Mouse (Mus musculus): ENCODE data around the gene Adnp. TPM values are rescaled to one million over a fixed set of nuclear protein-coding genes. Genes with fewer than 3 reads are reported as not detected.

Gene Adnp
- polyA plus RNA-seq, 1 experiment from 2014 or later = 2.2 TPM

GRCm38 (mm10) chr2:168199476-168199875, 7.4 kb downstream of the Adnp start:
- H3K36me3 ChIP-seq = peaks cover 51% of the 10 kb centered on the region

GRCm38 (mm10) chr2:168198421-168198820, 8.5 kb downstream of the Adnp start:
- Histone ChIP-seq H3K4me3 (no peak overlapping the region), H3K36me3 (peaks cover 42% of the 10 kb centered on the region), H3K4me1 (peaks cover 47% of the 10 kb centered on the region), H3K27me3 (ENCODE audit: insufficient read depth, poor library complexity, severe bottlenecking) (no peaks in the 10 kb centered on the region), H3K9me3 (no peaks in the 10 kb centered on the region), H3K27ac (no peak overlapping the region)
- no peak for DNase-seq (ENCODE audit: low spot score)
- 94% methylated on average over 1 of the region's 1 CpGs for WGBS

More at GRCm38 (mm10) chr2:168199476-168199875, 7.4 kb downstream of the Adnp start:
- Histone ChIP-seq H3K9me3 (no peaks in the 10 kb centered on the region), H3K27me3 (ENCODE audit: insufficient read depth, poor library complexity, severe bottlenecking) (no peaks in the 10 kb centered on the region), H3K4me3 (no peak overlapping the region), H3K4me1 (peaks cover 41% of the 10 kb centered on the region), H3K27ac (no peak overlapping the region)
- DNase-seq (ENCODE audit: low spot score) = no peak
- 89% methylated on average over 4 of the region's 4 CpGs for WGBS

GRCm38 (mm10) chr2:168195721-168196120, 11.2 kb downstream of the Adnp start:
- Histone ChIP-seq H3K9me3 (no peaks in the 10 kb centered on the region), H3K4me3 (no peak overlapping the region), H3K4me1 (peaks cover 49% of the 10 kb centered on the region), H3K27ac (no peak overlapping the region), H3K27me3 (ENCODE audit: insufficient read depth, poor library complexity, severe bottlenecking) (no peaks in the 10 kb centered on the region), H3K36me3 (peaks cover 43% of the 10 kb centered on the region)
- WGBS = 75% methylated on average over 2 of the region's 2 CpGs
- no peak for DNase-seq (ENCODE audit: low spot score)

GRCm38 (mm10) chr2:168193685-168194084, 13.2 kb downstream of the Adnp start:
- H3K9me3 ChIP-seq = no peaks in the 10 kb centered on the region
- 69% methylated on average over 2 of the region's 2 CpGs for WGBS
- H3K27me3 ChIP-seq (ENCODE audit: insufficient read depth, poor library complexity, severe bottlenecking) = no peaks in the 10 kb centered on the region
- peaks cover 40% of the 10 kb centered on the region for H3K36me3 ChIP-seq
- H3K27ac ChIP-seq = no peak overlapping the region
- DNase-seq (ENCODE audit: low spot score) = no peak
- no peak overlapping the region for H3K4me3 ChIP-seq
- peaks cover 51% of the 10 kb centered on the region for H3K4me1 ChIP-seq

- H3K4me3 ChIP-seq = no peak overlapping the region
- H3K4me1 ChIP-seq = peaks cover 49% of the 10 kb centered on the region
- DNase-seq (ENCODE audit: low spot score) = no peak
- H3K9me3 ChIP-seq = no peaks in the 10 kb centered on the region
- peaks cover 45% of the 10 kb centered on the region for H3K36me3 ChIP-seq
- WGBS = 93% methylated on average over 2 of the region's 2 CpGs
- H3K27ac ChIP-seq = no peak overlapping the region
- H3K27me3 ChIP-seq (ENCODE audit: insufficient read depth, poor library complexity, severe bottlenecking) = no peaks in the 10 kb centered on the region
These were observed 15.1 kb downstream of the Adnp start for GRCm38 (mm10) chr2:168191856-168192255.

- H3K27me3 ChIP-seq (ENCODE audit: insufficient read depth, poor library complexity, severe bottlenecking) = no peaks in the 10 kb centered on the region
- 64% methylated on average over 7 of the region's 7 CpGs for WGBS
- H3K4me3 ChIP-seq = no peak overlapping the region
- peaks cover 36% of the 10 kb centered on the region for H3K36me3 ChIP-seq
- H3K4me1 ChIP-seq = peaks cover 5% of the 10 kb centered on the region
- no peak overlapping the region for H3K27ac ChIP-seq
- H3K9me3 ChIP-seq = no peaks in the 10 kb centered on the region
- no peak for DNase-seq (ENCODE audit: low spot score)
These were observed 31.0 kb downstream of the Adnp start for GRCm38 (mm10) chr2:168175946-168176345.

GRCm38 (mm10) chr2:168170167-168170685, 36.7 kb downstream of the Adnp start:
- Histone ChIP-seq H3K4me3 (peak overlapping the region; percentile 49), H3K36me3 (peaks cover 16% of the 10 kb centered on the region), H3K4me1 (peaks cover 48% of the 10 kb centered on the region), H3K27ac (peak overlapping the region; percentile 86), H3K27me3 (ENCODE audit: insufficient read depth, poor library complexity, severe bottlenecking) (no peaks in the 10 kb centered on the region), H3K9me3 (no peaks in the 10 kb centered on the region)
- peak; percentile 86 for DNase-seq (ENCODE audit: low spot score)
- WGBS = 7% methylated on average over 13 of the region's 13 CpGs

- Histone ChIP-seq H3K4me3 (peak overlapping the region; percentile 49), H3K9me3 (no peaks in the 10 kb centered on the region), H3K27ac (peak overlapping the region; percentile 86), H3K36me3 (peaks cover 11% of the 10 kb centered on the region), H3K4me1 (peaks cover 48% of the 10 kb centered on the region), H3K27me3 (ENCODE audit: insufficient read depth, poor library complexity, severe bottlenecking) (no peaks in the 10 kb centered on the region)
- DNase-seq (ENCODE audit: low spot score) = no peak
- 4% methylated on average over 9 of the region's 9 CpGs for WGBS
These were observed 37.2 kb downstream of the Adnp start for GRCm38 (mm10) chr2:168169800-168170113.

- peak overlapping the region; percentile 49 for H3K4me3 ChIP-seq
- H3K4me1 ChIP-seq = peaks cover 48% of the 10 kb centered on the region
- peaks cover 7% of the 10 kb centered on the region for H3K36me3 ChIP-seq
- H3K27ac ChIP-seq = peak overlapping the region; percentile 86
- WGBS = 47% methylated on average over 9 of the region's 9 CpGs
- DNase-seq (ENCODE audit: low spot score) = no peak
- no peaks in the 10 kb centered on the region for H3K9me3 ChIP-seq
- no peaks in the 10 kb centered on the region for H3K27me3 ChIP-seq (ENCODE audit: insufficient read depth, poor library complexity, severe bottlenecking)
These were observed 37.8 kb downstream of the Adnp start for GRCm38 (mm10) chr2:168168892-168169799.

- peak overlapping the region; percentile 72 for H3K27ac ChIP-seq
- H3K27me3 ChIP-seq (ENCODE audit: insufficient read depth, poor library complexity, severe bottlenecking) = no peaks in the 10 kb centered on the region
- H3K4me3 ChIP-seq = no peak overlapping the region
- H3K4me1 ChIP-seq = peaks cover 51% of the 10 kb centered on the region
- 0 out of 2 replicates have a peak, but pooled peaks cover under 1% of the 10 kb centered on the region for H3K36me3 ChIP-seq
- WGBS = 52% methylated on average over 3 of the region's 3 CpGs
- no peak for DNase-seq (ENCODE audit: low spot score)
- H3K9me3 ChIP-seq = no peaks in the 10 kb centered on the region
These were observed 39.1 kb downstream of the Adnp start for GRCm38 (mm10) chr2:168167781-168168180.

GRCm38 (mm10) chr2:168166750-168167460, 40.0 kb downstream of the Adnp start:
- Histone ChIP-seq H3K27me3 (ENCODE audit: insufficient read depth, poor library complexity, severe bottlenecking) (no peaks in the 10 kb centered on the region), H3K27ac (peak overlapping the region; percentile 72), H3K4me3 (0 out of 2 replicates have a peak overlapping the region, but pooled peaks have one; percentile 4), H3K9me3 (no peaks in the 10 kb centered on the region), H3K4me1 (peaks cover 57% of the 10 kb centered on the region), H3K36me3 (no peaks in the 10 kb centered on the region)
- WGBS = 47% methylated on average over 21 of the region's 21 CpGs
- no peak for DNase-seq (ENCODE audit: low spot score)

- 6% methylated on average over 14 of the region's 14 CpGs for WGBS
- Histone ChIP-seq H3K36me3 (no peaks in the 10 kb centered on the region), H3K27ac (peak overlapping the region; percentile 89), H3K27me3 (ENCODE audit: insufficient read depth, poor library complexity, severe bottlenecking) (peaks cover 8% of the 10 kb centered on the region; the same call in 1 of the 2 replicates), H3K4me1 (peaks cover 52% of the 10 kb centered on the region), H3K4me3 (peak overlapping the region; percentile 55), H3K9me3 (no peaks in the 10 kb centered on the region)
- DNase-seq (ENCODE audit: low spot score) = no peak
These were observed 44.9 kb downstream of the Adnp start for GRCm38 (mm10) chr2:168161978-168162377.

GRCm38 (mm10) chr2:168161514-168161971, 45.4 kb downstream of the Adnp start:
- no peaks in the 10 kb centered on the region for H3K9me3 ChIP-seq
- peak overlapping the region; percentile 89 for H3K27ac ChIP-seq
- peak overlapping the region; percentile 55 for H3K4me3 ChIP-seq
- DNase-seq (ENCODE audit: low spot score) = no peak
- H3K27me3 ChIP-seq (ENCODE audit: insufficient read depth, poor library complexity, severe bottlenecking) = peaks cover 8% of the 10 kb centered on the region; the same call in 1 of the 2 replicates
- H3K36me3 ChIP-seq = no peaks in the 10 kb centered on the region
- H3K4me1 ChIP-seq = peaks cover 48% of the 10 kb centered on the region
- WGBS = 2% methylated on average over 11 of the region's 11 CpGs

Measured in heart, embryonic 10.5 days (tissue).